Mouse (Mus musculus) midbrain, embryonic 16.5 days (tissue): ENCODE data around the gene Jam2. TPM values are rescaled to one million over a fixed set of nuclear protein-coding genes. Genes with fewer than 3 reads are reported as not detected.

Experiments used
- ATAC-seq: fragments of 200-750 bp; cut with Nextera tagmentation; 2 replicates; pipeline ENCODE4 v1.8.0; 2017; ENCODE audit warnings: moderate TSS enrichment
- H3K27ac ChIP-seq: fragments of 300-500 bp; sonication (generic); 2 replicates; pipeline ENCODE4 v1.5.1; 2014; ENCODE audit warnings: mild to moderate bottlenecking, low read length, mixed read lengths
- H3K27me3 ChIP-seq: fragments of 300-500 bp; sonication (generic); 2 replicates; pipeline ENCODE4 v1.6.1; 2014; ENCODE audit warnings: low read depth, low read length, mixed read lengths; ENCODE audit not compliant: control insufficient read depth, insufficient read depth
- H3K36me3 ChIP-seq: fragments of 300-500 bp; sonication (generic); 2 replicates; pipeline ENCODE4 v1.6.1; 2014; ENCODE audit warnings: mild to moderate bottlenecking, low read length, moderate library complexity, mixed read lengths; ENCODE audit not compliant: control insufficient read depth, insufficient read depth
- H3K4me1 ChIP-seq: fragments of 300-500 bp; sonication (generic); 2 replicates; pipeline ENCODE4 v1.6.1; 2014; ENCODE audit warnings: mild to moderate bottlenecking, low read length, mixed read lengths; ENCODE audit not compliant: control insufficient read depth, insufficient read depth
- H3K4me2 ChIP-seq: fragments of 300-500 bp; sonication (generic); 2 replicates; pipeline ENCODE4 v1.6.1; 2014; ENCODE audit warnings: mild to moderate bottlenecking, low read length, mixed read lengths
- H3K4me3 ChIP-seq: fragments of 300-500 bp; sonication (generic); 2 replicates; pipeline ENCODE4 v1.5.1; 2014; ENCODE audit warnings: low read depth, mild to moderate bottlenecking, low read length, moderate library complexity, mixed read lengths
- H3K9ac ChIP-seq: fragments of 300-500 bp; sonication (generic); 2 replicates; pipeline ENCODE4 v1.6.1; 2014; ENCODE audit warnings: low read depth, low read length, mixed read lengths
- H3K9me3 ChIP-seq: fragments of 300-500 bp; sonication (generic); replicated peaks from 2 replicates; pipeline ENCODE4 v1.6.1; 2014; ENCODE audit warnings: mild to moderate bottlenecking, low read length, mixed read lengths; ENCODE audit not compliant: control insufficient read depth, poor library complexity, severe bottlenecking
- WGBS: fragments of 180-500 bp; shearing (Covaris S2); extraction: QIAGEN DNeasy Blood & Tissue Kit; methylation state at CpG from one replicate; pipeline ENCODE4 v1.1.7; 2014; 5-methylcytosine and 5-hydroxymethylcytosine counted together
- polyA plus RNA-seq: library from polyadenylated mRNA; unstranded; fragments of >200 nt; fragmentation: Nextera tagmentation; extraction: Ambion mirVana; gene quantifications from 2 replicates; pipeline ENCODE4 v1.2.1, GENCODE M21; 2015

Gene Jam2
- 23.1 and 23.6 TPM in 2 replicates for polyA plus RNA-seq

- peak within 1 kb of the TSS; percentile 86 for H3K27ac ChIP-seq
- H3K36me3 ChIP-seq: no peaks in the 10 kb centered on the region
- WGBS: 0% methylated on average over 43 of the region's 43 CpGs
- H3K27me3 ChIP-seq: no peaks in the 10 kb centered on the region
- H3K4me2 ChIP-seq: peak within 1 kb of the TSS; percentile 97
- no peaks in the 10 kb centered on the region for H3K9me3 ChIP-seq
- H3K4me1 ChIP-seq: peaks cover 8% of the 10 kb centered on the region; the same call in 1 of the 2 replicates
- H3K9ac ChIP-seq: peak within 1 kb of the TSS; percentile 76
- peak within 1 kb of the TSS; percentile 67 for H3K4me3 ChIP-seq
- ATAC-seq: peak; percentile 86
Measured at GRCm38 (mm10) chr16:84774003-84774703, at the start of gene Jam2. Jam2 (plus strand) TSS chr16:84774123.

- H3K9me3 ChIP-seq: no peaks in the 10 kb centered on the region
- H3K27ac ChIP-seq: peak overlapping the region; percentile 76
- ATAC-seq: peak; percentile 76
- H3K4me2 ChIP-seq: peak overlapping the region; percentile 70
- H3K4me3 ChIP-seq: peak overlapping the region; percentile 78
- peaks cover 13% of the 10 kb centered on the region for H3K36me3 ChIP-seq
- H3K4me1 ChIP-seq: peaks cover 11% of the 10 kb centered on the region
- under 1% methylated on average over 15 of the region's 15 CpGs for WGBS
- H3K27me3 ChIP-seq: no peaks in the 10 kb centered on the region
- H3K9ac ChIP-seq: peak overlapping the region; percentile 78
Measured at GRCm38 (mm10) chr16:84734806-84735165, 39.1 kb upstream of the Jam2 start.

GRCm38 (mm10) chr16:84735166-84736105, 38.5 kb upstream of the Jam2 start, which contains the start of gene Mrpl39:
Mrpl39 (minus strand) TSS chr16:84735742.
- under 1% methylated on average over 61 of the region's 66 CpGs for whole genome bisulfite sequencing
- Histone ChIP-seq H3K9ac (peak within 1 kb of the TSS; percentile 78), H3K4me1 (peaks cover 11% of the 10 kb centered on the region), H3K36me3 (peaks cover 9% of the 10 kb centered on the region), H3K27ac (peak within 1 kb of the TSS; percentile 76), H3K9me3 (no peaks in the 10 kb centered on the region), H3K4me3 (peak within 1 kb of the TSS; percentile 78), H3K27me3 (no peaks in the 10 kb centered on the region), H3K4me2 (peak within 1 kb of the TSS; percentile 70)
- peak; percentile 100 for ATAC-seq

GRCm38 (mm10) chr16:84737358-84737757, 36.6 kb upstream of the Jam2 start:
- Histone ChIP-seq H3K27me3 (no peaks in the 10 kb centered on the region), H3K4me3 (no peak overlapping the region), H3K27ac (no peak overlapping the region), H3K4me2 (no peak overlapping the region), H3K9ac (no peak overlapping the region), H3K9me3 (no peaks in the 10 kb centered on the region), H3K4me1 (peaks cover 11% of the 10 kb centered on the region), H3K36me3 (no peaks in the 10 kb centered on the region)
- no peak for ATAC-seq
- WGBS: 81% methylated on average over 3 of the region's 3 CpGs

- no peak overlapping the region for H3K4me3 ChIP-seq
- H3K9me3 ChIP-seq: no peaks in the 10 kb centered on the region
- no peak for ATAC-seq
- 61% methylated on average over 10 of the region's 10 CpGs for WGBS
- H3K9ac ChIP-seq: no peak overlapping the region
- no peak overlapping the region for H3K4me2 ChIP-seq
- H3K27me3 ChIP-seq: no peaks in the 10 kb centered on the region
- H3K36me3 ChIP-seq: no peaks in the 10 kb centered on the region
- no peaks in the 10 kb centered on the region for H3K4me1 ChIP-seq
- no peak overlapping the region for H3K27ac ChIP-seq
Measured at GRCm38 (mm10) chr16:84744703-84745490, 29.0 kb upstream of the Jam2 start.

GRCm38 (mm10) chr16:84745721-84746306, 28.1 kb upstream of the Jam2 start:
- Histone ChIP-seq H3K9ac (no peak overlapping the region), H3K27me3 (no peaks in the 10 kb centered on the region), H3K36me3 (no peaks in the 10 kb centered on the region), H3K4me2 (no peak overlapping the region), H3K4me3 (no peak overlapping the region), H3K27ac (no peak overlapping the region), H3K9me3 (no peaks in the 10 kb centered on the region), H3K4me1 (no peaks in the 10 kb centered on the region)
- WGBS: 76% methylated on average over 6 of the region's 6 CpGs
- ATAC-seq: no peak

- Histone ChIP-seq H3K9me3 (no peaks in the 10 kb centered on the region), H3K4me1 (peaks cover 1% of the 10 kb centered on the region; the same call in 1 of the 2 replicates), H3K27me3 (no peaks in the 10 kb centered on the region), H3K4me3 (no peak overlapping the region), H3K9ac (no peak overlapping the region), H3K36me3 (no peaks in the 10 kb centered on the region), H3K27ac (no peak overlapping the region), H3K4me2 (no peak overlapping the region)
- no peak for ATAC-seq
- 88% methylated on average over 8 of the region's 8 CpGs for WGBS
Measured at GRCm38 (mm10) chr16:84767956-84768355, 6.0 kb upstream of the Jam2 start.

GRCm38 (mm10) chr16:84769182-84769581, 4.7 kb upstream of the Jam2 start:
- Histone ChIP-seq H3K4me1 (peaks cover 5% of the 10 kb centered on the region; the same call in 1 of the 2 replicates), H3K4me3 (no peak overlapping the region), H3K4me2 (no peak overlapping the region), H3K9me3 (no peaks in the 10 kb centered on the region), H3K27me3 (no peaks in the 10 kb centered on the region), H3K36me3 (no peaks in the 10 kb centered on the region), H3K27ac (no peak overlapping the region), H3K9ac (no peak overlapping the region)
- ATAC-seq: no peak
- 61% methylated on average over 4 of the region's 4 CpGs for WGBS
